11 mouse cellular contexts compared by ENCODE assay signal in genomic region chr11:62997039-62997717, GRCm38 (mm10). TPM values are rescaled to one million over a fixed set of nuclear protein-coding genes. Genes with fewer than 3 reads are reported as not detected.
DNase-seq lines count a peak whose midpoint lies in the region; ATAC-seq and TF ChIP-seq lines count a peak whose summit lies in the region.
"Had no signal": no experiment of that assay in that cellular context is flagged by ENCODE, and none has a peak within 500 bp of the region (broad histone marks: within the 10 kb centered on the region; RNA-seq: fewer than 3 reads in every experiment).

No protein-coding gene starts in this region.

- no peak overlapping the region for H3K9ac ChIP-seq in kidney, embryonic 15.5 days
- no peak overlapping the region for H3K9ac ChIP-seq in midbrain, postnatal 0 days (replicated peaks; ENCODE audit: low read length, poor library complexity, severe bottlenecking)

- 0 out of 2 replicates have a peak overlapping the region, but pooled peaks have one; percentile 10 for H3K4me2 ChIP-seq in kidney, embryonic 15.5 days
- H3K4me2 ChIP-seq in midbrain, postnatal 0 days (ENCODE audit: low read depth, low read length, poor library complexity, severe bottlenecking), result no peak overlapping the region

- ATAC-seq in cerebellum, adult (ENCODE audit: insufficient number of reproducible peaks, low FRiP score, low TSS enrichment), result 0 out of 2 replicates have a peak, but pooled peaks have one; percentile 40
- ATAC-seq in kidney, embryonic 15.5 days (replicated peaks; ENCODE audit: low FRiP score), result no peak
- ATAC-seq in midbrain, postnatal 0 days (ENCODE audit: low FRiP score), result no peak
- ATAC-seq in inflammation-experienced regulatory T-cells, adult 6 months, result no peak

- no peaks in the 10 kb centered on the region for H3K27me3 ChIP-seq in kidney, embryonic 15.5 days
- H3K27me3 ChIP-seq in midbrain, postnatal 0 days (ENCODE audit: insufficient read depth, low read length), result no peaks in the 10 kb centered on the region

- peaks cover 36% of the 10 kb centered on the region for H3K4me1 ChIP-seq in kidney, embryonic 15.5 days
- H3K4me1 ChIP-seq in midbrain, postnatal 0 days (ENCODE audit: insufficient read depth, low read length), result no peaks in the 10 kb centered on the region

- H3K36me3 ChIP-seq in kidney, embryonic 15.5 days, result no peaks in the 10 kb centered on the region
- no peaks in the 10 kb centered on the region for H3K36me3 ChIP-seq in midbrain, postnatal 0 days (ENCODE audit: insufficient read depth, low read length)

- DNase-seq in cerebellum, postnatal 4 days (ENCODE audit: low spot score in 2 of 2), result no peak
- no peak for DNase-seq in kidney, postnatal 14 days
- DNase-seq in fibroblast of lung, adult 2 months (ENCODE audit: low read depth), result peak; percentile 54
- no peak for DNase-seq in midbrain, postnatal 0 days (ENCODE audit: low spot score)
- no peak for DNase-seq in c-Kit-positive CD71-positive TER-119-positive erythroid progenitor cells, embryonic 14.5 days (ENCODE audit: low spot score)
- DNase-seq: B cell, adult 2 months had no signal

- H3K4me3 ChIP-seq in kidney, embryonic 15.5 days (replicated peaks), result no peak overlapping the region
- H3K4me3 ChIP-seq in midbrain, postnatal 0 days (ENCODE audit: low read depth, low read length), result no peak overlapping the region

- no peaks in the 10 kb centered on the region for H3K9me3 ChIP-seq in kidney, embryonic 15.5 days (replicated peaks)
- no peaks in the 10 kb centered on the region for H3K9me3 ChIP-seq in midbrain, postnatal 0 days (ENCODE audit: low read length)

- 67% methylated on average over 5 of the region's 5 CpGs for WGBS in kidney, embryonic 15.5 days
- WGBS in midbrain, postnatal 0 days, result 83% methylated on average over 5 of the region's 5 CpGs

- no peak for TF ChIP-seq CTCF in midbrain, postnatal 0 days (IDR thresholded peaks at IDR 0.05)

- peak overlapping the region; percentile 81 for H3K27ac ChIP-seq in kidney, embryonic 15.5 days
- H3K27ac ChIP-seq in midbrain, postnatal 0 days (ENCODE audit: low read depth, low read length), result 0 out of 2 replicates have a peak overlapping the region, but pooled peaks have one; percentile 26

RNA-seq across cellular contexts. Expression of gene Cdrt4, which starts 46.2 kb away (rescaled TPM):
- polyA plus RNA-seq in kidney, embryonic 15.5 days (2015; fragmentation: Nextera tagmentation; extraction: Ambion mirVana), result not detected in 2 replicates
- total RNA-seq in midbrain, postnatal 0 days (2014; rRNA removed), result not detected in 2 replicates
- polyA plus RNA-seq in midbrain, postnatal 0 days (2015; fragmentation: Nextera tagmentation; extraction: Ambion mirVana), result not detected in 2 replicates
- polyA plus RNA-seq in inflammation-experienced regulatory T-cells, adult 6 months (2017; shearing (Covaris generic)), result not detected
- total RNA-seq: left cerebral cortex, postnatal 25 days had no signal
- polyA plus RNA-seq: neural tube, embryonic 11.5 days had no signal
